Mouse (Mus musculus) stomach, embryonic 15.5 days (tissue): ENCODE results near the gene Dppa5a. TPM values are rescaled to one million over a fixed set of nuclear protein-coding genes. Genes with fewer than 3 reads are reported as not detected.
A peak's percentile ranks its signal among the peaks of the same experiment; 100 is the strongest.
"Not testable (repeated sequence)": the region's sequence is repeated elsewhere in the genome, so short reads cannot be mapped to it uniquely, and the experiment has no call there.

Experiments
- ATAC-seq: fragments of 200-750 bp; cut with Nextera tagmentation; 2 replicates; pipeline ENCODE4 v1.8.0; 2017; ENCODE audit warnings: low read depth, moderate number of reproducible peaks, moderate TSS enrichment; ENCODE audit not compliant: insufficient read depth, low FRiP score
- H3K27ac ChIP-seq: fragments of 300-500 bp; sonication (generic); 2 replicates; pipeline ENCODE4 v1.5.1; 2015; ENCODE audit warnings: mild to moderate bottlenecking, inconsistent platforms
- H3K27me3 ChIP-seq: fragments of 300-500 bp; sonication (generic); replicated peaks from 2 replicates; pipeline ENCODE4 v1.6.1; 2015; ENCODE audit warnings: inconsistent platforms
- H3K36me3 ChIP-seq: fragments of 300-500 bp; sonication (generic); 2 replicates; pipeline ENCODE4 v1.6.1; 2015; ENCODE audit warnings: inconsistent platforms
- H3K4me1 ChIP-seq: fragments of 300-500 bp; sonication (generic); 2 replicates; pipeline ENCODE4 v1.6.1; 2015; ENCODE audit warnings: inconsistent platforms
- H3K4me2 ChIP-seq: fragments of 300-500 bp; sonication (generic); 2 replicates; pipeline ENCODE4 v1.6.1; 2015; ENCODE audit warnings: mild to moderate bottlenecking, inconsistent platforms
- H3K4me3 ChIP-seq: fragments of 300-500 bp; sonication (generic); replicated peaks from 2 replicates; pipeline ENCODE4 v1.5.1; 2015; ENCODE audit warnings: inconsistent platforms
- H3K9ac ChIP-seq: fragments of 300-500 bp; sonication (generic); 2 replicates; pipeline ENCODE4 v1.6.1; 2015; ENCODE audit warnings: inconsistent platforms
- H3K9me3 ChIP-seq: fragments of 300-500 bp; sonication (generic); 2 replicates; pipeline ENCODE4 v1.6.1; 2016; ENCODE audit warnings: inconsistent platforms
- WGBS: fragments of 180-500 bp; shearing (Covaris S2); methylation state at CpG from one replicate; pipeline ENCODE4 v1.1.7; 2015; 5-methylcytosine and 5-hydroxymethylcytosine counted together
- polyA plus RNA-seq: library from polyadenylated mRNA; unstranded; fragments of >200 nt; fragmentation: Nextera tagmentation; extraction: Ambion mirVana; gene quantifications from 2 replicates; pipeline ENCODE4 v1.2.1, GENCODE M21; 2015

Dppa5a gene
- not detected in 2 replicates for polyA plus RNA-seq

DNA sequence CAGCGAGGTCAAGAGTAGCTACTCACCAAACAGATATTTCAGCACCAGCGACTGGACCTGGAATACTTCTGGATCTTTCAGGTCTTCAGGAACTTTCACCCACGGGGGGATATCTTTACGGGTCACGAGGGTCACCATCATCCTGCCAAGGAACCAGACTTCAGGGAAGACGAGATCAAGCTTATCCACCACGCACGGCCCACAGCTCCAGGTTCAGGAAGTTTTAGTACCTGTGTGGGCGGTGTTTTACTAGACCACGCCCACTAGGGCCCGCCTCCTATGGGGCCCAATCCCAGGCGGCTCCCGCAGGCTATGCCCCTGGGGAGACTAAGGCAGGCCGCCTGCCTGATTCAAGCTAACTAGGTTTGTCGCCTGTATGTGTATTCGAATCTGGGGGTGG lies at the start of gene Dppa5a:
Dppa5a (minus strand) TSS at position 219 of the 400 bp plus-strand sequence.
- not testable (repeated sequence) for H3K36me3 ChIP-seq, H3K4me2 ChIP-seq, H3K4me3 ChIP-seq, H3K9ac ChIP-seq, H3K27ac ChIP-seq, H3K4me1 ChIP-seq, ATAC-seq, H3K27me3 ChIP-seq, H3K9me3 ChIP-seq
- 88% methylated on average over 16 of the region's 16 CpGs for WGBS

DNA sequence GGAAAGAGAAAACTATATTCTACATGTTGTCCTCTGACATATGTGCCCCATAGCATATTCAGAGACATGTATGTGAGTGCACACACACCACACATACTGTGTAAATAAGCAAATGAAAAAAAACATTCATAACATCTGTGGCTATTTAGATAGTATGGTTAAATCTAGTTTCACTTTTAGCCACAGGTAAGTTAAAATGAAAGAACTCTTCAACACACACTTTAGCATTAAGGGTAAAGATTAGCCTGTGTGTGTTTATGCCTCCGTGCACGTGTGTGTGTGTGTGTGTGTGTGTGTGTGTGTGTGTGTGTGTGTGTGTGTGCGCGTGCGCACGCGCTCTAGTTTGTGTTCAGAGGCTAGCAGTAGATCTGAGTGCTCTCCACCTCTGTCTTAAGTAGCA lies 33.6 kb upstream of the Dppa5a start:
- no peak for ATAC-seq
- H3K4me3 ChIP-seq: no peak overlapping the region
- no peaks in the 10 kb centered on the region for H3K36me3 ChIP-seq
- no peak overlapping the region for H3K4me2 ChIP-seq
- no peak overlapping the region for H3K9ac ChIP-seq
- H3K9me3 ChIP-seq: no peaks in the 10 kb centered on the region
- WGBS: 95% methylated on average over 7 of the region's 7 CpGs
- no peaks in the 10 kb centered on the region for H3K4me1 ChIP-seq
- H3K27ac ChIP-seq: no peak overlapping the region
- H3K27me3 ChIP-seq: peaks cover 5% of the 10 kb centered on the region

DNA sequence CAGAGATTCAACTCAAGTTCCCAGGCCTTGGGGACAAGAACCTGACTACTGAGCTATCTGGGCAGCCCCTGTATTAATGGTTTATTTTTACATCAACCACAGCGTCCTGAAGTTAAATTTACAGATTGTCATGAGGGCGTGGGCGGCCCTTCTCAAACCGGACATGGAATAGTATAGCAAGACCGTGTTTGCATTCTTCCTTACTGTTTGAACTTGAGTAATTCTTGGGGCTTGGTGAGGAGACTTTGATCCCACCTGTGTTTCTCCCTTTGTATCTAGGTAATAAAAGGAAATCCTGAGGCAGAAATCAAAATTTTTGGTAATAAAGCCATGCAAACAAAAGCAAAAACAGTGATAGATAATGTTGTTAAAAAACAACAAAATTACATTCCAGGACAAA lies 32.6 kb upstream of the Dppa5a start:
- Histone ChIP-seq H3K9ac (no peak overlapping the region), H3K4me1 (peaks cover 7% of the 10 kb centered on the region; the same call in 1 of the 2 replicates), H3K4me3 (no peak overlapping the region), H3K36me3 (no peaks in the 10 kb centered on the region), H3K27me3 (peaks cover 16% of the 10 kb centered on the region), H3K27ac (no peak overlapping the region), H3K4me2 (no peak overlapping the region), H3K9me3 (no peaks in the 10 kb centered on the region)
- ATAC-seq: no peak
- WGBS: 62% methylated on average over 5 of the region's 5 CpGs

DNA sequence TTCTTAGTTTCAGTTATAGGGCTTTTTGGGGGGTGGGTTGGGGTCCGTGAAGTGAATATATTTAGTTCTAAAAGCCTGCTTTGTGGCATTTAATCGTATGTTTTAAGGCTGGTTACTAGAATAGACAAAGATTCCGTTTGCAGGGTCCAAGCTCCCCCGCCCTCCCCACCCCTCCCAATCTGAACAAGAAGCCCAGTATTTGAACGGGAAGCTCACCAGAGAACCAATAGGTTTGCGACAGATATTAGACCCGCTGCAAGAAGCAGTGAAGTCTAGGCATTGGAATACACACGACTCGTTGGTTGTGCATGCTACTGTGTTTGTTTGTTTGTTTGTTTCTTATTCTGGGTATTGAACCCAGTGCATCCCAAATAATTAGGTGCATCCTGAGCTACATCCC lies 28.5 kb upstream of the Dppa5a start:
- H3K4me2 ChIP-seq: peak overlapping the region; percentile 70; the same call in 1 of the 2 replicates
- no peak overlapping the region for H3K27ac ChIP-seq
- H3K9me3 ChIP-seq: no peaks in the 10 kb centered on the region
- ATAC-seq: no peak
- WGBS: 55% methylated on average over 9 of the region's 9 CpGs
- peaks cover 48% of the 10 kb centered on the region for H3K27me3 ChIP-seq
- no peaks in the 10 kb centered on the region for H3K36me3 ChIP-seq
- peaks cover 9% of the 10 kb centered on the region; the same call in 1 of the 2 replicates for H3K4me1 ChIP-seq
- peak overlapping the region; percentile 45 for H3K4me3 ChIP-seq
- no peak overlapping the region for H3K9ac ChIP-seq

DNA sequence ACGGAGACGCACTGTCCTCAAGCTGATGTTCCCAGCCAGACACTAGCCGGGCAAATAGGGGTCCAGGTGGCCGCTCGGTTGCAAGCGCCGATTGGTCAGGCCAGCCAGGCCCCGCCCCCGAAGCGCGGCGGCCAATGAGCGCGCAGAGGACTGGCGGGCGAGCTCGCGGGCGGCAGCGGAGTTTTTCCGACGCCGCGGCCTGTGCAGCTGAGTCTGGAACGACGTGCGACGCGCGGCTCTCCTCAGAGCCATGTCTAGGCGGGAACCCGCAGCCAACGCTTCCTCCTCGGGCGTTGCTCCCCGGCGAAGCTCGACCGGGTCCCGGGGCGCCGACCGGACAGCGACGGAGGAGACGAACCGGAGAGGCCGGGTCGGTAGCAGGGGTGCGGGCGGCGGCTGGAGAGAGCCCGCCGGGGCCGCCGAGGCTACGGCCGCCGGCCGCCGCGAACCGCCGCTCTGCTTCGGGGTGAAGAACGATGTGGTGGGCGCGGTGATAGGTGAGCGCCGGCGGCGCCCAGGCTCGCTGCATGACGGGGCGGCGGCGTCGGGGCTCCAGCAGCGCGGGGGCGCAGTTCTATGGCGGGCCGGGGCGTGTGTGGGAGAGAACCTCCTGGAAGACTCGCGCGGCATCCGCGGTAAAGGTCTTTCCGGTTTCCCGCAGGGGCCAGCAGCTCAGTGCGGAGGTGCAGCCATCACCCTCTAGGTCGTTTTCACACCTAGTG lies 27.8 kb upstream of the Dppa5a start, which contains the start of gene Ddx43:
Ddx43 (plus strand) TSS at position 148 of the 722 bp plus-strand sequence.
- H3K4me3 ChIP-seq: peak within 1 kb of the TSS; percentile 45
- 2% methylated on average over 93 of the region's 93 CpGs for WGBS
- ATAC-seq: peak; percentile 78; the same call in 1 of the 2 replicates
- H3K36me3 ChIP-seq: no peaks in the 10 kb centered on the region
- peaks cover 9% of the 10 kb centered on the region; the same call in 1 of the 2 replicates for H3K4me1 ChIP-seq
- no peak within 1 kb of the TSS for H3K27ac ChIP-seq
- H3K27me3 ChIP-seq: peaks cover 48% of the 10 kb centered on the region
- H3K4me2 ChIP-seq: peak within 1 kb of the TSS; percentile 70
- no peak within 1 kb of the TSS for H3K9ac ChIP-seq
- no peaks in the 10 kb centered on the region for H3K9me3 ChIP-seq

DNA sequence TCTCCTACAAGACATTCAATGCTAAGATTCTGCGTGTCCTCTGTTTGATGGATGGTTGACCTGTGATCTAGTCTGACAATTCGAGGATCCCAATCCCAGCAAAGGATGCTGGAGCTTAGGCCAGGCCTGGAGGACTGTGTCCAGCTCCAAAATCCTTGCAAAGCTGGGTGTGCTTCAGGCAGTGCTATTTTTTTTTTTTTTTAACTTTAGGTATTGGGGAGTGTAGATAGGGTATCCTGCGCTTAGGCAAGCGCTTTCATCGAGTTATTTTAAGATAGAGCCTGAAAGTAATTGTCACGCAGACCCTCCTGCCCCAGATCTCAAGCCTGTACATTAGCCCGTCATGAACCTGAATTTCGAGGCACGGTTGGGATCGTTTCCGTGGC lies 27.3 kb upstream of the Dppa5a start:
- Histone ChIP-seq H3K27me3 (peaks cover 48% of the 10 kb centered on the region), H3K27ac (no peak overlapping the region), H3K9ac (no peak overlapping the region), H3K9me3 (no peaks in the 10 kb centered on the region), H3K4me3 (peak overlapping the region; percentile 45), H3K4me2 (peak overlapping the region; percentile 70), H3K36me3 (no peaks in the 10 kb centered on the region), H3K4me1 (peaks cover 9% of the 10 kb centered on the region; the same call in 1 of the 2 replicates)
- 31% methylated on average over 11 of the region's 11 CpGs for WGBS
- no peak for ATAC-seq

DNA sequence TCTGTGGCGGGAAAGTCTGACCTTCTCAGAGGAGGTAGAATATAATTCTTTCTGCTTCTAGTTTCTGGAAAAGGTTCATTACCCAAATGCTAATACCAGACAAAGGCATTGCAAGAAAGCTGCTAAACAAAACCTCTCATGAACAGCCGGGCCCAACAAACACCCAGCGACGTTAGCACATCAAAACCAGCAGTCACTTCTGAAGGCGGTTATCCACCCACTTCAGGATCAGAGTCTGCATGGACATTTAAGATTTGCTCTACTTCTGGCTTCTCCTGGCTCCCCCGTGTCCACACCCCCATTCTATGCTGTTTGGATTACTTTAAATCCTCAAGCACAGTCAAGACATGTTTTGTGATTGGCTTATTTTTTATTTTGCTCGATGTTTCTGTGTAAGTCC lies 26.6 kb upstream of the Dppa5a start:
- no peak overlapping the region for H3K9ac ChIP-seq
- peaks cover 48% of the 10 kb centered on the region for H3K27me3 ChIP-seq
- no peaks in the 10 kb centered on the region for H3K9me3 ChIP-seq
- peaks cover 9% of the 10 kb centered on the region; the same call in 1 of the 2 replicates for H3K4me1 ChIP-seq
- no peak overlapping the region for H3K4me2 ChIP-seq
- H3K27ac ChIP-seq: no peak overlapping the region
- no peak for ATAC-seq
- 62% methylated on average over 7 of the region's 7 CpGs for WGBS
- no peaks in the 10 kb centered on the region for H3K36me3 ChIP-seq
- no peak overlapping the region for H3K4me3 ChIP-seq

DNA sequence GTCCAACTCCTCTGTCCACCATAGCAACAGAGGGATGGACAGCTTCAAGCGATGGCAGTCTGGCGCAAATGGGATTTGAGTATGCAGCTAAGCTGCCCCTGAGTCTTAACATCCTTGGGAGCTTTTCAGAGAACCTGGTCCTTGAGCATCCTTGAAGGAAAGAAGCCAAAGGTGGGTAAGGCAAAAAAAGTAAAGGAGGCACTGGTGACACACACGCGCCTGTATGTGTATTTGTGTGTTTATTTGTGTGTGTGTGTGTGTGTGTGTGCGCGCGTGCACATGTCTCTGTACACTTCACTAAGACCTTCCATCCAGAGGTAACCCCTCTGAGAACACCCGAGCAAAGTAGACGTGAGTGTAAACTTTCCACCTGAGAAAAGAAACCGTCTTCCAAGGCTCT lies 25.8 kb upstream of the Dppa5a start:
- Histone ChIP-seq H3K9me3 (no peaks in the 10 kb centered on the region), H3K4me3 (no peak overlapping the region), H3K36me3 (no peaks in the 10 kb centered on the region), H3K4me2 (no peak overlapping the region), H3K27me3 (peaks cover 48% of the 10 kb centered on the region), H3K4me1 (peaks cover 9% of the 10 kb centered on the region; the same call in 1 of the 2 replicates), H3K9ac (no peak overlapping the region), H3K27ac (no peak overlapping the region)
- no peak for ATAC-seq
- WGBS: 79% methylated on average over 10 of the region's 10 CpGs

DNA sequence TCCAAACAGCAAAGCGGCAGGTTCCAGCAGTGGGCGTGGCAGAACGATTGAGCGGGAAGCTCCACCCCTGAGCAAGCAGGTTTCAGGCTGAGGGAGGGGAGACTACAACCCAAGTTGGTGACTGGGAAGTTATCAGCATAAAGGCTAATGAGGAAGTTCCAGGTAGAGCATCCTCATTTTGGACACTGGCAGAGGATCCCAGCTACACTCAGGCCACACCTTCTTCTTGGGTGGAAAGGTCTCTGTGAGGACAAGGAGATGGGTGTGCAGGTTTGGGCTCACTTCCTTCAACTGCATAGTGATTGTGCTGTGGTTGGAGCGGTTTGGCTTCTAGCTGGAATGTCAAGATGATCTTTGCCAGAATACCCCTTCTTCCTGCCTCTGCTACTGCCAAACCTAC lies 22.0 kb upstream of the Dppa5a start:
- H3K27ac ChIP-seq: no peak overlapping the region
- 38% methylated on average over 5 of the region's 5 CpGs for WGBS
- H3K9ac ChIP-seq: no peak overlapping the region
- no peaks in the 10 kb centered on the region for H3K4me1 ChIP-seq
- H3K9me3 ChIP-seq: no peaks in the 10 kb centered on the region
- no peak for ATAC-seq
- H3K4me3 ChIP-seq: no peak overlapping the region
- H3K27me3 ChIP-seq: peaks cover 26% of the 10 kb centered on the region
- no peak overlapping the region for H3K4me2 ChIP-seq
- H3K36me3 ChIP-seq: no peaks in the 10 kb centered on the region

DNA sequence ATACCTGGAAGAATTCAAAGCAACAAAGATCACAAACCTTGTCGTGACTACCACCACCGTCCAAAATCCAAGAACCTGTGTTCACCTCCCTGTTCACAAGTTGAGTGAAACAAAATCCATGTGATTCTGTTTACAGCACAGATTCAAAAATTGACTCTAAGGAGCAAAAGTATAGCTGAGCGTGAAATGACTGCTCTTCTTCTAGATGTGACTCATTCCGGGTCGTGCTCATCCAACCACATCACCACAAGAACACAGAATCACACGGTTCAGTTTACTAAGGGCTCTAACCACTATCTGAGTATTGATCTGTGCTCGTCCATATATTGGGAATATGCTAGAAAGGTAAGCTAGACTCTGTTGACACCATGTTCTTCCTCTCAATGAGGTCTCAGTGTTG lies 19.0 kb upstream of the Dppa5a start:
- Histone ChIP-seq H3K4me3 (no peak overlapping the region), H3K27me3 (no peaks in the 10 kb centered on the region), H3K36me3 (no peaks in the 10 kb centered on the region), H3K9me3 (no peaks in the 10 kb centered on the region), H3K4me1 (no peaks in the 10 kb centered on the region), H3K4me2 (no peak overlapping the region), H3K9ac (no peak overlapping the region), H3K27ac (no peak overlapping the region)
- no peak for ATAC-seq
- 84% methylated on average over 7 of the region's 7 CpGs for WGBS

DNA sequence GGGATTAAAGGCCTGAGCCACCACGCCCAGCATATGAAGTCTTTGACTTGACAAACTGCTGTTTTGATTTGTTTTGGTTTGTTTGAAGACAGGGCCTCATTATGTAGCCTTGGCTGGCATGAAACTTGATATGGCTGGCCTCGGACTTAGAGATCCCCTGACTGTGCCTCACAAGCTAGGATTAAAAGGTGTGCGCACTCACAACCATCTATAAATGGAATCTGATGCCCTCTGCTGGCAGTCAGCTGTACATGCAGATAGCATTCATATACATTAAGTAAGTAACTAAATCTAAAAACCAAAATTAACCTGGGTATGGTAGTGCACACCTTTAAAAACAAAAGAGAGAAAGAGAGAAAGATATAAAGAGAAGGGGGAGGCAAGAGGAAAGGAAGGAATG lies 17.9 kb upstream of the Dppa5a start:
- H3K36me3 ChIP-seq: no peaks in the 10 kb centered on the region
- no peak overlapping the region for H3K4me3 ChIP-seq
- no peak overlapping the region for H3K9ac ChIP-seq
- H3K9me3 ChIP-seq: no peaks in the 10 kb centered on the region
- ATAC-seq: no peak
- H3K4me2 ChIP-seq: no peak overlapping the region
- WGBS: 49% methylated on average over 3 of the region's 3 CpGs
- no peaks in the 10 kb centered on the region for H3K4me1 ChIP-seq
- H3K27ac ChIP-seq: no peak overlapping the region
- no peaks in the 10 kb centered on the region for H3K27me3 ChIP-seq

DNA sequence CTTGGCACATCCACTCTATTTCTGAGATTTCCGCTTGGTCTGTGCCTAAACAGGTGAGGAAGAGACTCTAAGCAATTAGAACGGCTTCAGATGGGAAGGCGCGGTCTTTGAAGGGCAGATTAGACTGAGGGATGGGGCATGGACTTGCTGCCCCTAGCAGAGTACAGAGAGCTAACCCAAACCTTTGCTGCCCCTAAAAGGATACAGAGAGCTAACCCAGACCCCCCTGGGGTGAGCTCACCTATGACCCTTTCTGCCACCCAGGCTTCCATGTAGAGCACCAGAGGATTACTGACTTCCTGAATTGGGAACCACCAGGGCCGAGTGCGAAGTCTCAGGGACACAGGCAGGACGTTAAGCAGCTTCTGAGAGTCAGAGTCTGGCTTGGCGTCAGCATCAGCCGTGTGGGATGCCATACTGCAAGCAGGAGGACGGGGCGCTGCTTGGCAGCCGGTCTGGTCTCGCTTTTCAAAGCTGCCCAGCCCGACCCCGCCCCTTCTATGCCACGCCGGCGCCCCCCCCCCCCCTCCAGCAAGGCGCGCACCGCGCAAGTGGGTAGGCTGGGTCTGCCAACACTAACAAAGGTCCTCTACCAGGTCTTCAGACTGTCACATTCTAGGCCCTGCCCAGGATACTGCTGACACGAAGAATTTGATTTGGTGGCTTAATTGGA lies 10.3 kb upstream of the Dppa5a start, which contains the start of gene Ooep:
Ooep (minus strand) TSS at position 613 of the 673 bp plus-strand sequence.
- peak within 1 kb of the TSS; percentile 27 for H3K4me3 ChIP-seq
- peaks cover 7% of the 10 kb centered on the region for H3K4me1 ChIP-seq
- H3K9me3 ChIP-seq: no peaks in the 10 kb centered on the region
- peak within 1 kb of the TSS; percentile 56 for H3K4me2 ChIP-seq
- no peak within 1 kb of the TSS for H3K27ac ChIP-seq
- H3K36me3 ChIP-seq: no peaks in the 10 kb centered on the region
- peak; percentile 56; the same call in 1 of the 2 replicates for ATAC-seq
- H3K27me3 ChIP-seq: no peaks in the 10 kb centered on the region
- H3K9ac ChIP-seq: no peak within 1 kb of the TSS
- WGBS: 6% methylated on average over 23 of the region's 23 CpGs
